Mouse (Mus musculus) bone marrow macrophage, adult 2 months (primary cell): ENCODE results near the gene Gbx2. TPM values are rescaled to one million over a fixed set of nuclear protein-coding genes. Genes with fewer than 3 reads are reported as not detected.

Experiments
- H3K27ac ChIP-seq: 2 replicates; pipeline ENCODE4 v1.5.1; 2012; ENCODE audit warnings: low read depth, low read length; ENCODE audit not compliant: insufficient read depth
- H3K4me1 ChIP-seq: 2 replicates; pipeline ENCODE4 v1.6.1; 2012; ENCODE audit warnings: low read length; ENCODE audit not compliant: control insufficient read depth, insufficient read depth
- H3K4me3 ChIP-seq: 2 replicates; pipeline ENCODE4 v1.5.1; 2012; ENCODE audit warnings: mild to moderate bottlenecking, low read length, moderate library complexity; ENCODE audit not compliant: insufficient read depth
- CTCF ChIP-seq: IDR thresholded peaks from 2 replicates; pipeline ENCODE4 v1.5.1; 2012; ENCODE audit warnings: low read depth, mild to moderate bottlenecking, low read length, moderate library complexity
- POLR2A ChIP-seq: IDR thresholded peaks from 2 replicates; pipeline ENCODE4 v1.6.1; 2012; ENCODE audit warnings: mild to moderate bottlenecking, low read depth, low read length, borderline replicate concordance
- polyA plus RNA-seq: library from polyadenylated mRNA; stranded (reverse); fragments of >200 nt; gene quantifications from 2 replicates; pipeline ENCODE4 v1.2.4, GENCODE M21; 2012; ENCODE audit not compliant: missing spikeins, insufficient read depth, insufficient read length

Gbx2 gene
- polyA plus RNA-seq, 1 experiment, result not detected

DNA sequence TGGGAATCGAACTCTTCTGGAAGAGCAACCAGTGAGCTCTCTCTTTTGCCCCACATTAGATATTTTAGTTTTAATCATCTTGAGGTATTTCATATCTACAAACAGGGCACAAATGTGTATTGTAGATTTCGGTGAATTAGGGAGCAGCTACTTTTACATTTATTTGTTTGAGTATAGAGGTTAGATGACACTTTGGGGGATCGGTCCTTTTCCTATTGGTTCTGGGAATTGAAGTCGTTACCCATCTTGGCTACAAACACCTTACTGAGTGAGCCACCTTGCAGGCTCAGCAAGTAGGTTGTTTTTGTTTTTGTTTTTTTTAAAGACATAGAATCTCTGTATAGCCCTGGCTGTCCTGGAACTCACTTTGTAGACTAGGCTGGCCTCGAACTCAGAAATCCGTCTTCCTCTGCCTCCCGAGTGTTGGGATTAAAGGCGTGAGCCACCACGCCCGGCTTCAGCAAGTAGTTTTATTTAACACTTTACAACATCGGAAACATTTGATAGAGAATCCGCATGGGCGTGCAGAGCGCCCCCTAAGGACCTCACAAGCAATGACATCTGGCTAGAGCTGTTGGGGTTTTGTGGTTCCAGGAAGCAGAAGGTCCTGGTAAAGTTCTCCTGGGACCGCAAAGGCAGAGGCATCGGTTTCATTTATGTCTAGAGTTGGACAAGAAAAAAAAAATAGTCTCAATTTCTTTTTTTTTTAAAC, 8.1 kb upstream of the Gbx2 start:
- Histone ChIP-seq H3K27ac (no peak overlapping the region), H3K4me3 (no peak overlapping the region), H3K4me1 (peaks cover 8% of the 10 kb centered on the region; the same call in 1 of the 2 replicates)
- TF ChIP-seq POLR2A (no peak), CTCF (peak; percentile 72)

DNA sequence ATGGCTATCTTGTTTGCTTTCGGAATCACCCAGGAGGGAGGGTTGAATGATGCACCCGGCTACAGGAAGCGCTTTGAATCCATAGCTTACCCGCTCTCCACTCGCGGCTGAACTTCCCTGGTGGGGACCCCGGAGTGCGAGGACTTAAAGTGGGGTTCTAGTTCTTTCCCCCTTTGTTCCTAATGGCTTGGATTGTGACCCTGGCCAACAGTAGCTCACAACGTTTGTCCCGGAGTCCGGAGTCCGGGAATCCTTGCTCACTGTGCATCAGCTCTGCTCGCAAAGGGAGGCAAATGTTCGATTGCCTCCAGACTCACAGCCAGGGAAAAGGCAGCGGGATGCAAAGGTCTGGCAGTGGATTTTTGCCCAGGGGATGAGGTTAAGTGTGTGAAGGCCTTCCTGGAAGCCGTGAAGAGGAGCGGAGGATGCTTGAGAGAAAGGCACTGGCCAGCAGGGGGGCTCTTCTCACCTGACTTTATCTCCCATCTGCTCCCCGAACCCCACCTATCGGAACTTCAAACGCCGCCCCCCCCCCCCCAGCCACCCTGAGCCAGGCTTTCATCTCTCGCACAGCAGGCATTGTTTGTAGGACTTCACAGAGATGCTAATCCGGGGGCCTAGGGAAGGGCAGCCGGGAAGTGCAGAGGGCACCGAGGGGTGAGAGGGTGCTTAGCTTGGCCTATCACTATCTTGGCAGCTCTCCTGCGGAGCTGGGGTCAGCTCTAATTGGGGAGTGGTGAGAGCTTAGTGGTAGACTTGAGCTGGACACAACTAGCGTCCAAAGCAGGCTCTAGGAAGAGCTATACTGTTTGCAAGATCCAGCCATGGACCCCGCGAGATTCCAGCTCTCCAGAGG, 4.7 kb upstream of the Gbx2 start:
- no peak for TF ChIP-seq POLR2A
- no peak for TF ChIP-seq CTCF
- no peak overlapping the region for H3K4me3 ChIP-seq
- no peak overlapping the region for H3K27ac ChIP-seq
- H3K4me1 ChIP-seq, result peaks cover 4% of the 10 kb centered on the region; the same call in 1 of the 2 replicates

GRCm38 (mm10) chr1:89934316-89935260, 3.6 kb upstream of the Gbx2 start:
- Histone ChIP-seq H3K4me3 (no peak overlapping the region), H3K27ac (no peak overlapping the region), H3K4me1 (peaks cover under 1% of the 10 kb centered on the region; the same call in 1 of the 2 replicates)
- TF ChIP-seq POLR2A (no peak), CTCF (no peak)

- TF ChIP-seq POLR2A (no peak), CTCF (no peak)
- Histone ChIP-seq H3K4me1 (no peaks in the 10 kb centered on the region; the same call in 1 of the 2 replicates), H3K4me3 (no peak overlapping the region), H3K27ac (no peak overlapping the region)
These were observed 2.8 kb upstream of the Gbx2 start for GRCm38 (mm10) chr1:89933786-89934185.

DNA sequence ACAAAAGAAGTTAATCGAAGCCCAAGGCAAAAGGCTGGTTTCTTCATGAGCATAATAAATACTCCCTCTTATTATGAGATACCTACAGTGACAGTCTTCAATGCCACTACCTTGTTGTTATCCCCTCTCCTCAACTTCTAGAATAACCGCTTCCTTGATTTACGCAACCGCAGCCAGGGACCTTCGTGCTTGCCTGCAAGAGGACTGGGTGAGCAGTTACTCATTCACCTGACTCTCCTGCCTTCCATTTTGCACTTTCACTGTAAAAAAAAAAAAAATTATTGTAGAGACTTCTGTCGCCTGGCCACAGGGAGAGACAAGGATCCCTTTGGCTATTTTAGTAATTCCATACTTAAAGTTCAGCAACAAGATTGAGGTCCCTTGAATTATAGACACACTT, 2.0 kb upstream of the Gbx2 start:
- no peaks in the 10 kb centered on the region; the same call in 1 of the 2 replicates for H3K4me1 ChIP-seq
- H3K27ac ChIP-seq, result no peak overlapping the region
- H3K4me3 ChIP-seq, result no peak overlapping the region
- TF ChIP-seq CTCF, result no peak
- TF ChIP-seq POLR2A, result no peak

DNA sequence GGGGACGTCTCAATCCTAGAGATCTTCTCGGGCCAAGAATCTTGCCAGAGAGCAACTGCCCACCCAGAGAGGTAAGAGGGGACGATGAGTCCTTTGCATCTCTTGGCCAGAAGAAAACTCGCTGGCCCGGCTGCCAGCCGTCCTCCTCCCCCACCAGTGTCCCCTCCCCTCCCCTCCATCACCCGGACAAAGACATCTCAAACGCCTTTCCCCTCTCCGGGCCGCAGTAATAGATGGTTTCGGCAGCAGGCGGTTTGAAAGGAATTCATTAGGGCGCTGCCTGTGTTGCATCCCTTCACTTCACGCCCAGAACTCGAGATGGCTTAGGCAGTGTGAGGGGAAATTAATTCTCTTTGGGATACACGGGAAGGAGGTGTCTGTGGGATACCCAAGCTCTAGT, 1.6 kb upstream of the Gbx2 start:
- H3K27ac ChIP-seq, result no peak overlapping the region
- no peaks in the 10 kb centered on the region; the same call in 1 of the 2 replicates for H3K4me1 ChIP-seq
- no peak for TF ChIP-seq CTCF
- no peak for TF ChIP-seq POLR2A
- no peak overlapping the region for H3K4me3 ChIP-seq

- Histone ChIP-seq H3K27ac (no peak overlapping the region), H3K4me3 (no peak overlapping the region), H3K4me1 (no peaks in the 10 kb centered on the region; the same call in 1 of the 2 replicates)
- TF ChIP-seq CTCF (no peak), POLR2A (no peak)
These were observed 1.0 kb upstream of the Gbx2 start for GRCm38 (mm10) chr1:89932021-89932423.

DNA sequence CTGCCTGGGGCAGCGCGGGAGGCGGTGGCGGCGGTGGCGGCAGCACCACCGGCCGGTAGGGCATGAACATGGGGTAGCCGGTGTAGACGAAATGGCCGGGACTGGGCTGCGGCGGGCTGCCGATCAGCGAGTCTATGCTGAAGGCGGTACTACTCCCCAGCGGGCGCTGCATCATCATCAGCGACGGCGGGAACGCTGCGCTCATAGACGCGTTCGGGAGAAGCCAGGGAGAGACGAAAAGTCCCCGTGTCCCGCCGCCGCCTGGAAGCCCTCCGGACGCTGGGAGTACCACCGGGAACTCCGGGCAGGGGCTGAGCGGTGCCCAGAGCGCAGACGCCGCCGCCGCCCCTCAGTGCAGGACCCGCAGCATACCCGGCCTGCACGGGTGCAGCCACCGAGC, 428 bp downstream of the Gbx2 start:
- peak overlapping the region; percentile 63 for H3K4me3 ChIP-seq
- TF ChIP-seq POLR2A (no peak), CTCF (no peak)
- no peaks in the 10 kb centered on the region; the same call in 1 of the 2 replicates for H3K4me1 ChIP-seq
- H3K27ac ChIP-seq, result no peak overlapping the region
